Mouse (Mus musculus) hindbrain, embryonic 11.5 days (tissue): ENCODE results near the gene Flywch2. TPM values are rescaled to one million over a fixed set of nuclear protein-coding genes. Genes with fewer than 3 reads are reported as not detected.
A peak's percentile ranks its signal among the peaks of the same experiment; 100 is the strongest.

Source experiments
- ATAC-seq: fragments of 200-750 bp; cut with Nextera tagmentation; 2 replicates; pipeline ENCODE4 v1.8.0; 2017; ENCODE audit warnings: mild to moderate bottlenecking, moderate TSS enrichment, moderate library complexity; ENCODE audit not compliant: low FRiP score
- DNase-seq: peaks from one replicate; pipeline ENCODE4 v3.0.0-alpha.2; 2015; ENCODE audit warnings: low spot score
- H3K27ac ChIP-seq: fragments of 300-500 bp; sonication (generic); 2 replicates; pipeline ENCODE4 v1.5.1; 2014; ENCODE audit warnings: mild to moderate bottlenecking, low read depth, low read length
- H3K27me3 ChIP-seq: fragments of 300-500 bp; sonication (generic); 2 replicates; pipeline ENCODE4 v1.6.1; 2014; ENCODE audit warnings: mild to moderate bottlenecking, low read length, moderate library complexity, mixed read lengths; ENCODE audit not compliant: control insufficient read depth, insufficient read depth
- H3K36me3 ChIP-seq: fragments of 300-500 bp; sonication (generic); 2 replicates; pipeline ENCODE4 v1.6.1; 2014; ENCODE audit warnings: mild to moderate bottlenecking, low read length, moderate library complexity, mixed read lengths; ENCODE audit not compliant: control insufficient read depth, insufficient read depth
- H3K4me1 ChIP-seq: fragments of 300-500 bp; sonication (generic); replicated peaks from 2 replicates; pipeline ENCODE4 v1.6.1; 2014; ENCODE audit warnings: low read length, mixed read lengths; ENCODE audit not compliant: control insufficient read depth, insufficient read depth
- H3K4me2 ChIP-seq: fragments of 300-500 bp; sonication (generic); replicated peaks from 2 replicates; pipeline ENCODE4 v1.6.1; 2014; ENCODE audit warnings: mild to moderate bottlenecking, low read depth, low read length
- H3K4me3 ChIP-seq: fragments of 300-500 bp; sonication (generic); 2 replicates; pipeline ENCODE4 v1.5.1; 2014; ENCODE audit warnings: low read depth, low read length
- H3K9ac ChIP-seq: fragments of 300-500 bp; sonication (generic); 2 replicates; pipeline ENCODE4 v1.6.1; 2014; ENCODE audit warnings: low read depth, low read length
- H3K9me3 ChIP-seq: fragments of 300-500 bp; sonication (generic); 2 replicates; pipeline ENCODE4 v1.6.1; 2016; ENCODE audit warnings: low read length; ENCODE audit not compliant: control insufficient read depth
- WGBS: fragments of 180-500 bp; shearing (Covaris S2); extraction: QIAGEN DNeasy Blood & Tissue Kit; methylation state at CpG from one replicate; pipeline ENCODE4 v1.1.7; 2014; 5-methylcytosine and 5-hydroxymethylcytosine counted together
- polyA plus RNA-seq: library from polyadenylated mRNA; unstranded; fragments of >200 nt; fragmentation: Nextera tagmentation; extraction: Ambion mirVana; gene quantifications from 2 replicates; pipeline ENCODE4 v1.2.1, GENCODE M21; 2014

Gene Flywch2
- polyA plus RNA-seq, 1 experiment from 2014 or later = 27.7 TPM

DNA sequence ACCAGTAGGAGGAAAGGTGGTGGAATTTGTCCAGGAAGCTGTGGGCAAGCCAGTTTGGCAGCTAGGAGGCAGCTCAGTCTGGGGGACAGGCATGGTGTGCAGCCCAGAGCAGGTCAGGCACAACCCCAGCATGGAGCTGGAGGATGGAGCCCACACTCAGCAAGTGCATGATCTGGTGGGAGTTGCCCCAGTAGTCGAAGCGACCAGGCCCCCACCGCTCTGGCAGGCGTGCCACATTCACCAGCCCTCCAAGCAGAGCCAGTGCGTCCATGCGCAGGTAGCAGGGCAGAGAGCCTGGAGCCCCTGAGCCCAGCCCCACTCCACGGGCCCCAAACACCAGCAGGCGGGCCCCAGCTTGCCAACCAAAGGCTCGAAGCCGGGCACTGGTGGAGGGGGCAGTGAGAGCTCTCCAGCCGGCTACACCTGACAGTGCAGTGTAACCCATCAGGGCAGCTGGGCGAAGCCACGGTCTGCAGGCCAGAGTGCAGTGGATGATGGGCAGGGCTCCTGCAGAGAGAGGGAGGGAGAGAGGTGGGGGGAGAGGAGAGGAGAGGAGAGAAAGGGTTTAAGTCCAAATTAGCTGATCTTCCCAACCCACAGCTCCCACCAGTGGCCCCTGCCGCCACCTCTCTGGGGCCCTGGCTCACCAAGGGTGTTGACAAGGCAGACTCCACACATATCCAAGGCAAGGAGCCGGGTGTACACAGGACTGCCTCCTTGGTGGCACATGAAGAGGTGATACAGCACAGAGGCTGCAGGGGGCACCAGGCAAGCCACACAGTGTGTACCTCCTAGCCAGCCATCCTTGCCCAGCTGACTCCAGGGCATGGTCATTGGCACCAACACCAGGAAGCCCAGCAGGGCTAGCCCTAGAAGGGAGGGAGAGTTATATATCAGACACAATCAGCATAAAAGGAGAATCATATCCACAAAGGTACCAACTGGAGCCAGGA, 48.1 kb downstream of the Flywch2 start:
- H3K9me3 ChIP-seq = no peaks in the 10 kb centered on the region
- no peak for DNase-seq

DNA sequence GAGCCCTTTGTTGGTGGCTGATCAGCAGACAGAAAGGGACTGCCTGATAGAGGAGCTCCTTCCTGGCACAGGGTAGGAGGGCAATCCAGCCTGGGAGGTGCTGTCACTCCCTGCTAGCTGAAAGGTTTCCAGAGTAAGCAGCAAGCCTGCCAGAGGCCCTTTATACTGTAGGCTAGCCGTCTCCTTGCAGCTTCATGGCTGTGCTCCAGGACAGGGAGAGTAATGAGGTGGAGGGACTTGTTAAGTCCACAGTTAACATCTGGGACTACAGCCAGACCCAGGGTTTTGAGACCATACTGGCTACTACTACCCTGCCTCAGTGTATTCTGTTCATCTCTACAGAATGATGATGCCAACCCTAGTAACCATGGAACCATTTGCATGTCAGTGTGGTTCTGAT, 51.5 kb downstream of the Flywch2 start:
- Histone ChIP-seq H3K4me1 (peaks cover 3% of the 10 kb centered on the region), H3K36me3 (no peaks in the 10 kb centered on the region), H3K4me2 (no peak overlapping the region), H3K9ac (no peak overlapping the region), H3K9me3 (no peaks in the 10 kb centered on the region), H3K27ac (no peak overlapping the region), H3K27me3 (no peaks in the 10 kb centered on the region), H3K4me3 (no peak overlapping the region)
- ATAC-seq (no peak), DNase-seq (no peak)
- 95% methylated on average over 1 of the region's 1 CpGs for WGBS

More for the DNA sequence above, 48.1 kb downstream of the Flywch2 start:
- Histone ChIP-seq H3K9ac (no peak overlapping the region), H3K4me2 (peak overlapping the region; percentile 99; the same call in 1 of the 2 replicates), H3K4me1 (peaks cover 7% of the 10 kb centered on the region), H3K4me3 (no peak overlapping the region), H3K27me3 (peaks cover 24% of the 10 kb centered on the region), H3K36me3 (no peaks in the 10 kb centered on the region), H3K27ac (no peak overlapping the region)
- WGBS = 59% methylated on average over 15 of the region's 15 CpGs
- ATAC-seq = no peak

DNA sequence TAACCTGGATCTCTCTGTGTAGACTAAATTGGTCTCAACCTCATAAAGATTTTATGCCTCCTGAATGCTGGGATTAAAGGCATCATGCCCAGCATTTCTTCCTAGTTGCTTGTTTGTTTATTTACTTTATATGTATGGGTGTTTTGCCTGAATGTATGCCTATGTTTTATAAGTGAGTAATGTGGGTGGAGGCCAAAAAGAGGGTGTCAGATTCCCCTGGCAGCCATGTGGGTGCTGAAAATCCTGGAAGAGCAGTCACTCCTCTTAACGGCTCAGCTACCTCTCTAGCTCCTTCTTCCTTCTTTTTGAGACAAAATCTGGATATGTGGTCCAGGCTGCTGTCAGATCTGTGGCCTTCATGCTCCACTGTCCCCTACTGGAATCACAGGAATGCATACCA, 55.4 kb downstream of the Flywch2 start:
- Histone ChIP-seq H3K36me3 (no peaks in the 10 kb centered on the region), H3K4me1 (no peaks in the 10 kb centered on the region), H3K27ac (no peak overlapping the region), H3K4me3 (no peak overlapping the region), H3K9ac (no peak overlapping the region), H3K4me2 (no peak overlapping the region), H3K9me3 (no peaks in the 10 kb centered on the region), H3K27me3 (no peaks in the 10 kb centered on the region)
- no peak for DNase-seq
- 75% methylated on average over 1 of the region's 1 CpGs for WGBS
- no peak for ATAC-seq

Other genes with a start within 250 kb of the Flywch2 start
- 16.1 and 17.4 TPM in 2 replicates for gene Zfp213, start 221.8 kb downstream of the Flywch2 start, polyA plus RNA-seq
- 16.5 and 16.7 TPM in 2 replicates for gene Zfp13, start 186.6 kb downstream of the Flywch2 start, polyA plus RNA-seq
- 0.32 and 0.34 TPM in 2 replicates for gene Zscan10, start 185.2 kb downstream of the Flywch2 start, polyA plus RNA-seq
- gene Mmp25, start 140.8 kb downstream of the Flywch2 start, polyA plus RNA-seq = 0.82 and 0.99 TPM in 2 replicates
- 0.15 and 0.79 TPM in 2 replicates for gene Bicdl2, start 125.6 kb downstream of the Flywch2 start, polyA plus RNA-seq
- gene Hcfc1r1, start 112.5 kb downstream of the Flywch2 start, polyA plus RNA-seq = 49.7 and 52.5 TPM in 2 replicates
- 56.6 and 56.8 TPM in 2 replicates for gene Thoc6, start 112.2 kb downstream of the Flywch2 start, polyA plus RNA-seq
- gene Tnfrsf12a, start 108.6 kb downstream of the Flywch2 start, polyA plus RNA-seq = 1.2 and 3.3 TPM in 2 replicates
- 12.8 and 18.1 TPM in 2 replicates for gene Cldn6, start 106.8 kb downstream of the Flywch2 start, polyA plus RNA-seq
- gene Cldn9, start 102.1 kb downstream of the Flywch2 start, polyA plus RNA-seq = 4.1 and 6.5 TPM in 2 replicates
- 0.08 TPM in 1 of 2 replicates, not detected in the other for gene 1520401A03Rik, start 63.3 kb downstream of the Flywch2 start, polyA plus RNA-seq
- gene Pkmyt1, start 59.7 kb downstream of the Flywch2 start, polyA plus RNA-seq = 30.2 and 31.3 TPM in 2 replicates
- 28.0 and 28.9 TPM in 2 replicates for gene Paqr4, start 45.2 kb downstream of the Flywch2 start, polyA plus RNA-seq
- gene Kremen2, start 40.2 kb downstream of the Flywch2 start, polyA plus RNA-seq = 2.0 and 2.6 TPM in 2 replicates
- gene Flywch1, start 14.5 kb downstream of the Flywch2 start, polyA plus RNA-seq = 127 and 135 TPM in 2 replicates
- gene Srrm2, start 4.5 kb upstream of the Flywch2 start, polyA plus RNA-seq = 427 and 573 TPM in 2 replicates
- gene Elob, start 43.1 kb upstream of the Flywch2 start, polyA plus RNA-seq = 1,090 and 1,145 TPM in 2 replicates
- 0.14 TPM in 1 of 2 replicates, not detected in the other for gene Prss33, start 50.0 kb upstream of the Flywch2 start, polyA plus RNA-seq
- not detected in 2 replicates for gene Prss32, start 57.8 kb upstream of the Flywch2 start, polyA plus RNA-seq
- 0.92 and 1.6 TPM in 2 replicates for gene Prss41, start 58.1 kb upstream of the Flywch2 start, polyA plus RNA-seq
- not detected in 2 replicates for gene Prss21, start 82.0 kb upstream of the Flywch2 start, polyA plus RNA-seq
- gene Dcpp1, start 94.8 kb upstream of the Flywch2 start, polyA plus RNA-seq = not detected in 2 replicates
- gene Dcpp2, start 94.8 kb upstream of the Flywch2 start, polyA plus RNA-seq = not detected in 2 replicates
- not detected in 2 replicates for gene Dcpp3, start 131.4 kb upstream of the Flywch2 start, polyA plus RNA-seq
- gene Sbp, start 155.6 kb upstream of the Flywch2 start, polyA plus RNA-seq = not detected in 2 replicates
- gene Sbpl, start 169.2 kb upstream of the Flywch2 start, polyA plus RNA-seq = not detected in 2 replicates
- not detected in 2 replicates for gene Prss30, start 194.5 kb upstream of the Flywch2 start, polyA plus RNA-seq
- 0.25 and 0.51 TPM in 2 replicates for gene Prss22, start 212.0 kb upstream of the Flywch2 start, polyA plus RNA-seq